Mouse (Mus musculus) ZHBTc4 (cell line): ENCODE data around the gene Gpa33.

Experiments
- DNase-seq: peaks from one replicate; pipeline ENCODE4 v3.0.0-alpha.2; 2011; ENCODE audit warnings: low read depth, low spot score

Gpa33 gene

DNA sequence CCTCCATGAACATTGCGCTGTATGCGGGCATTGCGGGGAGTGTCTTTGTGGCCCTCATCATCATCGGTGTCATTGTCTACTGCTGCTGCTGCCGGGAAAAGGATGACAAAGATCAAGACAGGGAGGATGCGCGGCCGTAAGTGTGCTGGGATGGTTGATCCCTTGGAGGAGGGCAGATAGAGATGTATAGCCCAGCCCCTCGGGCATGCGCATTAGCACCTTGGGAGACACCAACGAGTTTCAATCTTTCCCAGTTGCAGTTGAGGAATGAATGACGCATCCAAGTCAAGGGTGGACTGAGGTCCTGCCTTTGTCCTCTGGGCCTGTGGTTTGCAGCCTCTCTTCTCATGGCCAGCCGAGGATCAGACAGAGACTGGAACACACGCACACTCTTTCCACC is 34.5 kb downstream of the Gpa33 start:
- DNase-seq: peak; percentile 40

DNA sequence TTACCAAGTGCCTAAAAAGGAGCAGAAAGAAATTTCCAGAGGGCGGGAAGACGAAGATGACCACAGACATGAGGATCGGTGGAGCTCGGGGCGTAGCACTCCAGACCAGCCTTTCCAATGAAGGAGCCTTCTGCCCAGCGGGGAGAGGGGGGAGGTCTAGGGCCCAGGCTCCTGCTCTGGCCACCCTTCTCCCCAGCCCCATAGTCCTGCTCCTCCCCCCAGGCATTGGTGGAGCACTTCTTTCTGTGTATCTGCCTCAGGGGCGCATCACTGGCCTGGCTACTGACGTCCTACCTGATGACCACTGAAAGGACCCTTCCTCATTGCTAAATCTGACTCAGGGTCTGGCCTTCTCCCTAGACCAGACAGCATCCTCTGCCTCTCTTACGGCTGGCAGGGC is 35.1 kb downstream of the Gpa33 start:
- no peak for DNase-seq

GRCm38 (mm10) chr1:166167405-166167804 is 37.4 kb downstream of the Gpa33 start:
- DNase-seq: no peak

- no peak for DNase-seq
Observed at GRCm38 (mm10) chr1:166168017-166168416, 38.0 kb downstream of the Gpa33 start.

DNA sequence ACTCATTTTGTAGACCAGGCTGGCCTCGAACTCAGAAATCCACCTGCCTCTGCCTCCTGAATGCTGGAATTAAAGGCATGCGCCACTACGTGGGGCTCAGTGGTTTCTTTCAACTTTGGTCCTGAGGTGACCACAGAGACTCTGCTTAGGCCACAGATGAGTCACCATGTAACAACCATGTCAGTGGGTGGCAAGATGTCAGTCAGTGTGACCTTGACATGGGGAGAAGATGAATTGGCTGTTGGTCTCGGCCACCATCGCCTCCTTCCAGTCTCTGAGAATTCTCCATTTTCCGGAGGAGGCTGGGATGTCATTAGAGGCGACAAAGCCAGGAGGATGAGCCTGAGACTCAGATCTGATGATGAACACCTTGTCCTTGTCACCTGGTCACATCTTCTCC is 39.7 kb downstream of the Gpa33 start:
- DNase-seq: no peak

DNA sequence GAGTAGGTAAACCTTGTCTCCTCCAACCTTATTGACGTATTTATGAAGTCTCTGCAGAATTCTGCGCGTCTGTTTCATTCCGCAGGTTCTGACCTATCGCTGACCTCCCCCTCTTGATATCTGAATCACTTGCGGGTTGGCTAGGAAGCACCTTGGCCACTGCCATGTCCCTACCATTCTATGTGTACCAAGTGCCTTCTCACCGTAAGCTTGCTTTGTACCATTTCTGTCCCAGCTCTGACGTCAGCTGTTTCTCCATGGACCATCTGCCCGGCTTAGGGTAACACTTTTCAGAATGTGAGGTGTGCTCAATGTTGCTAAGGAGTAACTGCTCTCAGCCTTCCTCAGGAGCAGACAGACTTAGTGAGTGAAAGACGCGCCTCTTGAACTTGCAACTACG is 40.8 kb downstream of the Gpa33 start:
- no peak for DNase-seq

DNA sequence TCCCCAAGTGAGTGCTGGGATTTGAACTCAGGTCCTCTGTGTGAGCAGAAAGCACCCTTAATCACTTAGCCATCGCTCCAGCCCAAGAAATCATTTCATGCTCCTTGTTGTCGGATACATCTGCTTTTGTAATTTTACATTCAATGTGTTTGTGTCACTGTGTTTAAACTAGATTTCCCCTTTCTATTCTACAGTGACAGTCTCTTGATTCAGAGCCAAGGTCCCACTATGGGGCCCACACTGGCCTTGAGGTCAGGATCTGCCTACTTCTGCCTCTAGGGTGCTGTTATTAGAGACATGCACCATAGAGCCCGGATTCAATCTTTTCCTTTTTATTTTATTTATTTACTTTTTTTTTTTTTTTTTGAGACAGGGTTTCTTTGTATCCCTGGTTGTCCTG is 43.0 kb downstream of the Gpa33 start:
- no peak for DNase-seq

- no peak for DNase-seq
Observed at GRCm38 (mm10) chr1:166173621-166174020, 43.6 kb downstream of the Gpa33 start.

DNA sequence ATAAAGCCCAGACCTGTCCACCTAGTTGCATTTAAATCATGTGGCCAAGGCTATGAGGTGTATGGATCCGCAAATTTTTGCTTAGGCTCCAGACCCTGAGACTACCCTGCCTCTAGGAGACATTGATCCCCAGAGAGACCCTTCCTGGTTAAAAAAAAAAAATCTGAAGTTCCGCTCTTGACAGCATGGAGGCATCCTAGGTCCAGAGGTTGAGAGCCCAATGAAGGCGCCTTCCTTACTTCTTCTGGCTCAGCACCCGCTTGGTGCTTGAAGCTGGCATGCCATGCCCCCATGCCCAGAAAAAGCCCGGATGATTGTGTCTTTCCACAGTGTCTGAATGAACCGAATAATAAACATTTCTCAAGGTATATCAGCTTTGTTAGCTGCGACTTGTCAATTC is 51.5 kb downstream of the Gpa33 start:
- no peak for DNase-seq

- no peak for DNase-seq
Observed at GRCm38 (mm10) chr1:166182952-166183627, 53.1 kb downstream of the Gpa33 start.

DNA sequence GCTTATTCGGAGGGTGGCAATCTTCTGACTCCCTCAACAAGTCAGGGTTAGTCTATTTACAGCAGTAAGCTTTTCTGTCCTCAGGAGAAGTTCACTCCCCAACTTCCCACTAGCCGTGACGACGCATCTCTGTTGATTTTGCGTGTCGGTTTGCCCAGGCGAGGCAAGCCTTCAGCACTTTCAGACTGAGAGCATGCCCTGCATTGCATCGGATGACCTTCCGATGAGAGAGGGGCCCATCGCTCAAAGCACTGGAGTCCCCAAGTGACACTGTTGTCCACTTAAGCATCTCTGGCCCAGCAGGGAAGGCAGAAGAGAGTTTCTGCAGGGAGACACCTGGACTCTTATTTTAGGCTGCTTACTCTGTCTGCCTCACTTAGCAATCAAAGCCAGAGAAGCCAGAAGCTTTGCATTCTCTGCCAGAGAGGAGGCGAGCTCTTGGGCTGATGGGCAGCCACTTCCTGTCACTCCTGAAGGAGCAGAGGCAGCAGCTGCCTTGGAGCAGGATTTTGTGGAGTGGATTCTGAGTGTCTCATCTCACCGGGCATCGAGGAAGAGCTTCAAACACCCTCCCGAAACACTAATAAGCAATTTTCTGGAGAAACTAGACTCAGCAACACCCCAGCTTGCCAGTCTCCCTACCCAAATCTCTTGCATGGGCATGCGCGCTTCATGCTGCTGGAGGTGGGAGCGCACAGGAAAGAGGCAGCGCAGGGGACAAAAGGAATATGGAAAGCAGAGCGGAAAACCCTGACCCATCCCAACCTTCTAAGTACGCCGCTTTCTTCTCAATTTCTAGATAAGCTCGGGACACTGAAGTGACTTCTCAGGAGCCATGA is 54.6 kb downstream of the Gpa33 start:
- DNase-seq: no peak

DNA sequence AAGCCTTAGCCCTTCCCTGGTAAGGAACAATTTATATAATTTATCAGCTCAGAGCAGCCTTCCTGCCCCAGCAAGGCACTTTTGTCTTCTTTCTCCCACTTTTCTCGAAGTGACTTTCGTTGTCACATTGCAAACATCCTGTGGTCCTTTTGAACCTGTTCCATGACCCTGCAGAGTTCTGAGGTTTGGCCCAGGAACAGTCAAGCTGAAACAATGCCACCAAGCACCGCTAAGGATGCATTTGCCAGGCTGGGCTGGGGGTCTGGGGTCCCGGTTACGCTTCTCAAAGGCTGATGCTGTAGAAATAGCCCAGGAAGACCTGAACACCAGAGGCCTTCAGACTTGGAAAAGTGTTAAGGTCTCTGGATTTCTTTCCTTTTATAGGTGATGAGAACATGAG is 55.3 kb downstream of the Gpa33 start:
- DNase-seq: no peak

DNA sequence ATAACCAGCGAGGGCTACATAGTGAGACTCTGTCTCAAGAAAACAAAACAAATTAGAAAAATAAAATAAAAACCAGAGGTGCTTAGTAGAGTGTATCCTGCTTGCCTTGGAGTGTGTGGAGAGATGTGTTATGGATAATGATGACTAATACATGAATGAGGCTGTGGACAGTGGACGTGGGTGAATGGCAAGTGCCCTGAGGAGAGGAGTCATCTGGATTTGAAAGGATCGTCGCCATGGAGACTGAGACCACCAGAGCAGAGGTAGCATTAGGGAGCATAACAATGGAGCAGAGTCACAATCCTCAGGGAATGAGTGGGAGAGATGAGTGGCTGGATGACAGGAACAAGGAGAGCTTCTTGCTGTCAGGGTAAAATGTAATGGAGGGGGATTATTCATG is 59.8 kb downstream of the Gpa33 start:
- no peak for DNase-seq

- DNase-seq: no peak
Observed at GRCm38 (mm10) chr1:166204171-166204570, 74.1 kb downstream of the Gpa33 start.

GRCm38 (mm10) chr1:166205159-166205558 is 75.1 kb downstream of the Gpa33 start:
- no peak for DNase-seq

GRCm38 (mm10) chr1:166209371-166209770 is 79.3 kb downstream of the Gpa33 start:
- DNase-seq: no peak

DNA sequence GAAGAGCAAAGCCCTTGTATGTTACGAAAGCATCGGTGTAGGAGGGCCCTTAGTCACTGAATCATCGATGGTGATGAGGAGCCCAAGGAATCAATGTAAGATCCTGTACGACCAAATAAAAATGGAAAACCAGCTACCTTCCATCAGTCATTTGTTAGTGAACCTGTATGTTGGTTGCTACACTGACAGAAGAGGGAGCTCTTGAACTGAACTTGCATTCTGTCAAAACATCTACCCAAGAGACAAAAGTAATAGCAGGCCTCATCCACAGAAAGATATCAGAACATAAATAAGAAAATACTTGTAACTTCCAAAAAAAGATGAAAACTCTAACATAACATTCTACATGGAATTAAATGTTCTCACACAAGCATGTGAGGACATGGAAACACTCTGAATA is 84.1 kb downstream of the Gpa33 start:
- DNase-seq: peak; percentile 7
